Mouse (Mus musculus) heart, postnatal 25 days (tissue): ENCODE measurements around the gene Yju2. TPM values are rescaled to one million over a fixed set of nuclear protein-coding genes. Genes with fewer than 3 reads are reported as not detected.

Experiments used
- total RNA-seq, 2 experiments: library from RNA; stranded (reverse); gene quantifications; 2 replicates each; pipeline ENCODE4 v1.2.3; 2021

The Yju2 gene
- total RNA-seq, 2 experiments from 2014 or later = 9.6 to 9.7 TPM

Other genes starting within 250 kb of the Yju2 start
- 1 to 10 TPM; 2.8 to 3.1 TPM for gene Pot1b, start 246.5 kb upstream of the Yju2 start, total RNA-seq
- gene Adgre4, start 209.1 kb upstream of the Yju2 start, total RNA-seq = under 1 TPM; 0.42 to 0.44 TPM
- gene Zfp119a, start 80.2 kb upstream of the Yju2 start, total RNA-seq = 1 to 10 TPM; 3.6 to 4.1 TPM
- 1 to 10 TPM; 4.3 to 5.3 TPM for gene Zfp959, start 67.0 kb upstream of the Yju2 start, total RNA-seq
- 1 to 10 TPM; 3.1 to 3.6 TPM for gene Zfp119b, start 9.6 kb upstream of the Yju2 start, total RNA-seq
- under 1 TPM; 0.75 to 0.81 TPM for gene Ebi3, start 6.5 kb upstream of the Yju2 start, total RNA-seq
- under 1 TPM; 0.49 to 0.92 TPM for gene Shd, start 11.4 kb downstream of the Yju2 start, total RNA-seq
- gene Fsd1, start 27.4 kb downstream of the Yju2 start, total RNA-seq = under 1 TPM in 1 of 2 experiments, not detected in 1; 0.47 TPM
- gene Stap2, start 46.5 kb downstream of the Yju2 start, total RNA-seq = 10 to 100 TPM; 14.1 to 14.6 TPM
- 10 to 100 TPM; 50.0 to 59.4 TPM for gene Mpnd, start 46.6 kb downstream of the Yju2 start, total RNA-seq
- 10 to 100 TPM; 17.6 to 19.8 TPM for gene Sh3gl1, start 77.5 kb downstream of the Yju2 start, total RNA-seq
- gene Chaf1a, start 81.3 kb downstream of the Yju2 start, total RNA-seq = 1 to 10 TPM in 1 of 2 experiments, under 1 TPM in 1; 0.95 to 1.2 TPM
- 10 to 100 TPM; 49.7 to 51.5 TPM for gene Ubxn6, start 115.9 kb downstream of the Yju2 start, total RNA-seq
- 10 to 100 TPM; 33.6 to 36.4 TPM for gene Hdgfl2, start 120.5 kb downstream of the Yju2 start, total RNA-seq
- gene Plin4, start 150.7 kb downstream of the Yju2 start, total RNA-seq = 100 to 1,000 TPM; 135 to 136 TPM
- gene Plin5, start 158.5 kb downstream of the Yju2 start, total RNA-seq = 100 to 1,000 TPM; 143 to 166 TPM
- gene Lrg1, start 162.9 kb downstream of the Yju2 start, total RNA-seq = 10 to 100 TPM; 53.8 to 55.0 TPM
- gene Sema6b, start 181.2 kb downstream of the Yju2 start, total RNA-seq = 1 to 10 TPM; 7.3 to 8.8 TPM
- gene Tnfaip8l1, start 203.4 kb downstream of the Yju2 start, total RNA-seq = 1 to 10 TPM; 2.2 to 2.5 TPM
- 10 to 100 TPM; 30.2 to 33.0 TPM for gene Mydgf, start 224.8 kb downstream of the Yju2 start, total RNA-seq